ENCODE assay signal across 12 mouse cellular contexts in the genomic region with DNA sequence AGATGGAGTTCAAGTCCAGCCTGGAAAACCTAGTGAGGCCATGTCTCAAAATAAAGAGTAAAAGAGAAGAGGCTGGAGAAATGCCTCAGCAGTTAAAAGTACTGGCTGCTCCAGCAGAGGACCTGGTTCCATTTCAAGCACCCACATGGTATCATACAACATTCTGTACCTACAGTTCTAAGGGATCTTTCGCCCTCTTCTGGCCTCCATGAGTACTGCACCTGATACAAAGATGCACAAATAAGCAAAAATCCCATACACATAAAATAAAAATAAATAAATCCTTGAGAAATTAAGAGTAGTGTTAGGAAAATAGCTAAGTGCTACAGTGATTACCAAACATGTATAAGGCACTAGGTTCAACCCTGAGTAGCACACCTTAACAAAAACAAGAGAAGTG. TPM values are rescaled to one million over a fixed set of nuclear protein-coding genes. Genes with fewer than 3 reads are reported as not detected.
DNase-seq lines count a peak whose midpoint lies in the region; ATAC-seq and TF ChIP-seq lines count a peak whose summit lies in the region.
"Had no signal": no experiment of that assay in that cellular context is flagged by ENCODE, and none has a peak within 500 bp of the region (broad histone marks: within the 10 kb centered on the region; RNA-seq: fewer than 3 reads in every experiment).

No protein-coding gene starts in this region.

- TF ChIP-seq POLR2A in cerebellum, adult 2 months (IDR thresholded peaks at IDR 0.05; ENCODE audit: borderline replicate concordance, insufficient read depth, low read length): no peak
- no peak for TF ChIP-seq POLR2A in lung, adult 2 months (IDR thresholded peaks at IDR 0.05; ENCODE audit: borderline replicate concordance, extremely low read depth, low read depth, low read length)
- TF ChIP-seq POLR2A in bone marrow, adult 2 months (IDR thresholded peaks at IDR 0.05; ENCODE audit: borderline replicate concordance, control insufficient read depth, low read depth, low read length): no peak

- DNase-seq in cerebellum, adult 2 months: peak in 1 of 2 experiments; percentile 18
- no peak for DNase-seq in lung, adult 2 months
- DNase-seq in lung, adult 18-20 months: no peak
- peak; percentile 23 for DNase-seq in thymus, postnatal 14 days
- no peak for DNase-seq in retina, embryonic 14.5 days (ENCODE audit: low spot score)
- DNase-seq: adrenal gland, postnatal 10 days; cerebellum, postnatal 36 days; right cerebral cortex, postnatal 4 days had no signal

- peak; percentile 35; the same call in 1 of the 2 replicates for TF ChIP-seq CTCF in cerebellum, adult 2 months (IDR thresholded peaks at IDR 0.05; ENCODE audit: borderline replicate concordance, insufficient read depth, low read depth, low read length)
- peak; percentile 26; the same call in 1 of the 2 replicates for TF ChIP-seq CTCF in lung, adult 2 months (IDR thresholded peaks at IDR 0.05; ENCODE audit: insufficient read depth, low read length)
- peak; percentile 33; the same call in 1 of the 2 replicates for TF ChIP-seq CTCF in bone marrow, adult 2 months (IDR thresholded peaks at IDR 0.05; ENCODE audit: control insufficient read depth, insufficient read depth, low read length)

- no peaks in the 10 kb centered on the region; the same call in 1 of the 2 replicates for H3K27me3 ChIP-seq in cerebellum, adult 2 months (ENCODE audit: control insufficient read depth, insufficient read depth, low read length)

- no peak overlapping the region for H3K4me3 ChIP-seq in cerebellum, adult 2 months (replicated peaks; ENCODE audit: insufficient read depth, low read depth, low read length)
- H3K4me3 ChIP-seq in lung, adult 2 months (replicated peaks; ENCODE audit: extremely low read depth, low read depth, low read length): no peak overlapping the region
- no peak overlapping the region for H3K4me3 ChIP-seq in bone marrow, adult 2 months (replicated peaks; ENCODE audit: control insufficient read depth, low read depth, low read length)
- H3K4me3 ChIP-seq: limb, embryonic 12.5 days had no signal

- WGBS in cerebellum, adult 2 months: 53% methylated on average over 1 of the region's 1 CpGs
- WGBS in lung, adult 2 months: 66% methylated on average over 1 of the region's 1 CpGs
- 30% methylated on average over 1 of the region's 1 CpGs for WGBS in bone marrow, adult 2 months

- ATAC-seq in cerebellum, adult (ENCODE audit: insufficient number of reproducible peaks, low FRiP score, low TSS enrichment): no peak
- no peak for ATAC-seq in activated CD4-positive, CD25-positive, alpha-beta regulatory T cell, adult 4 months

- no peaks in the 10 kb centered on the region for H3K4me1 ChIP-seq in cerebellum, adult 2 months (ENCODE audit: control insufficient read depth, insufficient read depth, low read length)
- H3K4me1 ChIP-seq in lung, adult 2 months (ENCODE audit: control insufficient read depth, insufficient read depth, low read length): no peaks in the 10 kb centered on the region
- H3K4me1 ChIP-seq in bone marrow, adult 2 months (ENCODE audit: control insufficient read depth, insufficient read depth, low read length): no peaks in the 10 kb centered on the region

- H3K27ac ChIP-seq in cerebellum, adult 2 months (ENCODE audit: insufficient read depth, low read length): no peak overlapping the region
- H3K27ac ChIP-seq in bone marrow, adult 2 months (ENCODE audit: control insufficient read depth, insufficient read depth, low read depth, low read length, poor library complexity): no peak overlapping the region
- H3K27ac ChIP-seq: limb, embryonic 12.5 days had no signal

RNA-seq across cellular contexts. Expression of a gene that starts 4.1 kb away (rescaled TPM):
- polyA plus RNA-seq in cerebellum, adult 2 months (2012; rRNA removed): 42.6 and 52.3 TPM in 2 replicates
- 0.69 and 1.2 TPM in 2 replicates for polyA plus RNA-seq in lung, adult 2 months (2012; rRNA removed)
- 24.7 and 25.6 TPM in 2 replicates for polyA plus RNA-seq in bone marrow, adult 2 months (2011; ENCODE audit: insufficient read depth, insufficient read length, low replicate concordance, missing spikeins)
- 1 to 10 TPM in 1 of 2 experiments, under 1 TPM in 1; 0.76 to 1.0 TPM for polyA plus RNA-seq in activated CD4-positive, CD25-positive, alpha-beta regulatory T cell, adult 4 months (2017; shearing (Covaris generic))

RNA-seq across cellular contexts. Expression of a gene that starts 28.7 kb away (rescaled TPM):
- polyA plus RNA-seq in cerebellum, adult 2 months (2012; rRNA removed): 34.1 and 34.8 TPM in 2 replicates
- 10.1 and 19.5 TPM in 2 replicates for polyA plus RNA-seq in lung, adult 2 months (2012; rRNA removed)
- 12.0 and 22.7 TPM in 2 replicates for polyA plus RNA-seq in bone marrow, adult 2 months (2011; ENCODE audit: insufficient read depth, insufficient read length, low replicate concordance, missing spikeins)
- 10 to 100 TPM; 17.7 to 21.2 TPM for polyA plus RNA-seq in activated CD4-positive, CD25-positive, alpha-beta regulatory T cell, adult 4 months (2017; shearing (Covaris generic))

Comparison
In these comparisons a context has a peak if more than half of its experiments do, and no peak if none do; other contexts are left out.
1. RNA of a gene that starts 4.1 kb away (polyA plus RNA-seq): 42.6 to 52.3 TPM in cerebellum, adult 2 months and 24.7 to 25.6 TPM in bone marrow, adult 2 months; 0.69 to 1.2 TPM in lung, adult 2 months and 0.76 to 1.0 TPM in activated CD4-positive, CD25-positive, alpha-beta regulatory T cell, adult 4 months; every median in the first group is over 10 times any median in the second.
2. Peak in every context shown above with its lines, with median percentiles within 50 percentile points of each other: CTCF ChIP-seq.